Mouse (Mus musculus) thymus, adult 2 months (tissue): Measurements from ENCODE around the gene Avil.

ENCODE experiments used
- CTCF ChIP-seq: fragments of 200-500 bp; IDR thresholded peaks from 2 replicates; pipeline ENCODE4 v1.5.1; 2012; ENCODE audit warnings: mild to moderate bottlenecking, control low read depth, low read length, moderate library complexity, borderline replicate concordance; ENCODE audit not compliant: control insufficient read depth, poor library complexity, insufficient read depth; ENCODE audit errors: extremely low read depth
- POLR2A ChIP-seq: fragments of 200-500 bp; IDR thresholded peaks from 2 replicates; pipeline ENCODE4 v1.6.1; 2012; ENCODE audit warnings: mild to moderate bottlenecking, low read length, control low read depth, moderate library complexity; ENCODE audit not compliant: control insufficient read depth, poor library complexity, insufficient read depth; ENCODE audit errors: extremely low read depth

- TF ChIP-seq POLR2A (no peak), CTCF (no peak)
These were observed 27.5 kb upstream of the Avil start for GRCm38 (mm10) chr10:126972988-126973387.
